Mouse (Mus musculus) olfactory bulb, adult 2 months (tissue): ENCODE measurements around the gene Mapkap1.

Source experiments
- CTCF ChIP-seq: fragments of 200-500 bp; IDR thresholded peaks from 2 replicates; pipeline ENCODE4 v1.5.1; 2012; ENCODE audit warnings: low read depth, mild to moderate bottlenecking, low read length, moderate library complexity; ENCODE audit not compliant: insufficient read depth
- POLR2A ChIP-seq: fragments of 200-500 bp; IDR thresholded peaks from 2 replicates; pipeline ENCODE4 v1.6.1; 2012; ENCODE audit warnings: mild to moderate bottlenecking, low read depth, low read length, moderate library complexity; ENCODE audit not compliant: insufficient read depth

- no peak for TF ChIP-seq POLR2A
- no peak for TF ChIP-seq CTCF
Measured at GRCm38 (mm10) chr2:34462490-34462889, 55.9 kb downstream of the Mapkap1 start.
